Mouse (Mus musculus) left cerebral cortex, adult 9 months (tissue): Measurements from ENCODE around the gene Scarf1.
A peak's percentile ranks its signal among the peaks of the same experiment; 100 is the strongest.

Experiments used
- DNase-seq, 2 experiments: peaks; one replicate each; pipeline ENCODE4 v3.0.0; 2022; ENCODE audit warnings: low spot score in 2 of 2

Gene Scarf1

GRCm38 (mm10) chr11:75513336-75513735, at the start of gene Scarf1:
TSS of gene Scarf1 (plus strand) at chr11:75513540.
- no peak for DNase-seq

- DNase-seq, result no peak
Observed at GRCm38 (mm10) chr11:75463624-75464023, 49.7 kb upstream of the Scarf1 start.

- DNase-seq, result no peak
Observed at GRCm38 (mm10) chr11:75464417-75464816, 48.9 kb upstream of the Scarf1 start.

- DNase-seq, result no peak
Observed at GRCm38 (mm10) chr11:75465051-75465450, 48.3 kb upstream of the Scarf1 start.

GRCm38 (mm10) chr11:75466731-75467505, 46.4 kb upstream of the Scarf1 start:
- DNase-seq, result no peak

- no peak for DNase-seq
Observed at GRCm38 (mm10) chr11:75467512-75468215, 45.7 kb upstream of the Scarf1 start.

- DNase-seq, result no peak
Observed at GRCm38 (mm10) chr11:75468410-75468809, 44.9 kb upstream of the Scarf1 start.

GRCm38 (mm10) chr11:75469261-75469660, 44.1 kb upstream of the Scarf1 start:
- no peak for DNase-seq

GRCm38 (mm10) chr11:75470675-75471074, 42.7 kb upstream of the Scarf1 start:
- no peak for DNase-seq

- no peak for DNase-seq
Observed at GRCm38 (mm10) chr11:75472469-75473081, 40.8 kb upstream of the Scarf1 start.

- no peak for DNase-seq
Observed at GRCm38 (mm10) chr11:75473376-75473775, 40.0 kb upstream of the Scarf1 start.

- DNase-seq, result no peak
Observed at GRCm38 (mm10) chr11:75486192-75486591, 27.1 kb upstream of the Scarf1 start.

GRCm38 (mm10) chr11:75486601-75487285, 26.6 kb upstream of the Scarf1 start, which contains the start of gene Prpf8:
TSS of gene Prpf8 (plus strand) at chr11:75486816.
- peak; percentile 95 to 100 for DNase-seq

- no peak for DNase-seq
Observed at GRCm38 (mm10) chr11:75487496-75487895, 25.8 kb upstream of the Scarf1 start.

GRCm38 (mm10) chr11:75494296-75495049, 18.9 kb upstream of the Scarf1 start:
- no peak for DNase-seq

- no peak for DNase-seq
Observed at GRCm38 (mm10) chr11:75498126-75498525, 15.2 kb upstream of the Scarf1 start.

GRCm38 (mm10) chr11:75508162-75508561, 5.2 kb upstream of the Scarf1 start:
- DNase-seq, result no peak

- DNase-seq, result no peak
Observed at GRCm38 (mm10) chr11:75508904-75509303, 4.4 kb upstream of the Scarf1 start.

- no peak for DNase-seq
Observed at GRCm38 (mm10) chr11:75509741-75510626, 3.4 kb upstream of the Scarf1 start, which contains the start of gene Rilp. TSS of gene Rilp (plus strand) at chr11:75510094.

- DNase-seq, result peak; percentile 69 to 90
Observed at GRCm38 (mm10) chr11:75510627-75510993, 2.7 kb upstream of the Scarf1 start.
